Mouse (Mus musculus): Measurements from ENCODE around the gene Syngr2.

- TF ChIP-seq CTCF (IDR thresholded peaks at IDR 0.05; ENCODE audit: low read depth) = no peak
- no peak for TF ChIP-seq EP300 (IDR thresholded peaks at IDR 0.05; ENCODE audit: low read depth)
Measured at GRCm38 (mm10) chr11:117839021-117839420, 29.6 kb downstream of the Syngr2 start.
